Mouse (Mus musculus) hindbrain, embryonic 13.5 days (tissue): ENCODE data around the gene Pck2. TPM values are rescaled to one million over a fixed set of nuclear protein-coding genes. Genes with fewer than 3 reads are reported as not detected.
A peak's percentile ranks its signal among the peaks of the same experiment; 100 is the strongest.

Experiments used
- ATAC-seq: fragments of 200-750 bp; cut with Nextera tagmentation; 2 replicates; pipeline ENCODE4 v1.8.0; 2017; ENCODE audit warnings: moderate TSS enrichment; ENCODE audit not compliant: low FRiP score
- H3K27ac ChIP-seq: fragments of 300-500 bp; sonication (generic); 2 replicates; pipeline ENCODE4 v1.5.1; 2015; ENCODE audit warnings: inconsistent platforms, mild to moderate bottlenecking, moderate library complexity
- H3K27me3 ChIP-seq: fragments of 300-500 bp; sonication (generic); 2 replicates; pipeline ENCODE4 v1.6.1; 2015; ENCODE audit warnings: mild to moderate bottlenecking, inconsistent platforms
- H3K36me3 ChIP-seq: fragments of 300-500 bp; sonication (generic); 2 replicates; pipeline ENCODE4 v1.6.1; 2015; ENCODE audit warnings: mild to moderate bottlenecking, inconsistent platforms
- H3K4me1 ChIP-seq: fragments of 300-500 bp; sonication (generic); replicated peaks from 2 replicates; pipeline ENCODE4 v1.6.1; 2015; ENCODE audit warnings: inconsistent platforms
- H3K4me2 ChIP-seq: fragments of 300-500 bp; sonication (generic); 2 replicates; pipeline ENCODE4 v1.6.1; 2015; ENCODE audit warnings: inconsistent platforms, mild to moderate bottlenecking, moderate library complexity
- H3K4me3 ChIP-seq: fragments of 300-500 bp; sonication (generic); 2 replicates; pipeline ENCODE4 v1.5.1; 2015; ENCODE audit warnings: mild to moderate bottlenecking, inconsistent platforms
- H3K9ac ChIP-seq: fragments of 300-500 bp; sonication (generic); 2 replicates; pipeline ENCODE4 v1.6.1; 2015; ENCODE audit warnings: mild to moderate bottlenecking, inconsistent platforms
- H3K9me3 ChIP-seq: fragments of 300-500 bp; sonication (generic); 2 replicates; pipeline ENCODE4 v1.6.1; 2016; ENCODE audit warnings: inconsistent platforms
- WGBS: fragments of 180-500 bp; shearing (Covaris S2); methylation state at CpG from one replicate; pipeline ENCODE4 v1.1.7; 2015; 5-methylcytosine and 5-hydroxymethylcytosine counted together
- polyA plus RNA-seq: library from polyadenylated mRNA; unstranded; fragments of >200 nt; fragmentation: Nextera tagmentation; extraction: Ambion mirVana; gene quantifications from 2 replicates; pipeline ENCODE4 v1.2.1, GENCODE M21; 2015

Pck2 gene
- polyA plus RNA-seq, 1 experiment from 2014 or later, result 20.7 TPM

- H3K4me3 ChIP-seq, result no peak overlapping the region
- no peak overlapping the region for H3K4me2 ChIP-seq
- 86% methylated on average over 23 of the region's 23 CpGs for WGBS
- H3K9ac ChIP-seq, result no peak overlapping the region
- no peaks in the 10 kb centered on the region for H3K9me3 ChIP-seq
- ATAC-seq, result no peak
- 0 out of 2 replicates have a peak, but pooled peaks cover 3% of the 10 kb centered on the region for H3K27me3 ChIP-seq
- no peak overlapping the region for H3K27ac ChIP-seq
- peaks cover 34% of the 10 kb centered on the region for H3K4me1 ChIP-seq
- peaks cover 23% of the 10 kb centered on the region for H3K36me3 ChIP-seq
These were observed 39.7 kb downstream of the Pck2 start for GRCm38 (mm10) chr14:55579511-55580496.

DNA sequence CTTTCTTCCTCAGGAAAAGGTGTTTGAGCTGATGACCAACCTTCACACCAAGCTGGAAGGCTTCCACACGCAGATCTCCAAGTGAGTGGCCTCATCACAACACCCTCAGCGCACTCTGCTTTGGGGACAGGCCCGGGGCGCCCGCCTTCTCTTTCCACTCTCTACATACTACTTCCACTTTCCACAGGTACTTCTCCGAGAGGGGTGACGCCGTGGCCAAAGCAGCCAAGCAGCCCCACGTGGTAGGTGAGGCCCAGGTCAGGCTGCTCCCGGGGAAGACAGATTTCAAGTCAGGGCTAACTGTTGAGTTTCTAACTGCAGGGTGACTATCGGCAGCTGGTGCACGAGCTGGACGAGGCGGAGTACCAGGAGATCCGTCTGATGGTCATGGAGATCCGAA, 40.7 kb downstream of the Pck2 start:
- H3K27me3 ChIP-seq, result 0 out of 2 replicates have a peak, but pooled peaks cover 6% of the 10 kb centered on the region
- peaks cover 35% of the 10 kb centered on the region for H3K4me1 ChIP-seq
- H3K9me3 ChIP-seq, result no peaks in the 10 kb centered on the region
- no peak overlapping the region for H3K4me2 ChIP-seq
- H3K27ac ChIP-seq, result no peak overlapping the region
- H3K9ac ChIP-seq, result no peak overlapping the region
- H3K4me3 ChIP-seq, result no peak overlapping the region
- 97% methylated on average over 16 of the region's 16 CpGs for WGBS
- peaks cover 23% of the 10 kb centered on the region for H3K36me3 ChIP-seq
- no peak for ATAC-seq

DNA sequence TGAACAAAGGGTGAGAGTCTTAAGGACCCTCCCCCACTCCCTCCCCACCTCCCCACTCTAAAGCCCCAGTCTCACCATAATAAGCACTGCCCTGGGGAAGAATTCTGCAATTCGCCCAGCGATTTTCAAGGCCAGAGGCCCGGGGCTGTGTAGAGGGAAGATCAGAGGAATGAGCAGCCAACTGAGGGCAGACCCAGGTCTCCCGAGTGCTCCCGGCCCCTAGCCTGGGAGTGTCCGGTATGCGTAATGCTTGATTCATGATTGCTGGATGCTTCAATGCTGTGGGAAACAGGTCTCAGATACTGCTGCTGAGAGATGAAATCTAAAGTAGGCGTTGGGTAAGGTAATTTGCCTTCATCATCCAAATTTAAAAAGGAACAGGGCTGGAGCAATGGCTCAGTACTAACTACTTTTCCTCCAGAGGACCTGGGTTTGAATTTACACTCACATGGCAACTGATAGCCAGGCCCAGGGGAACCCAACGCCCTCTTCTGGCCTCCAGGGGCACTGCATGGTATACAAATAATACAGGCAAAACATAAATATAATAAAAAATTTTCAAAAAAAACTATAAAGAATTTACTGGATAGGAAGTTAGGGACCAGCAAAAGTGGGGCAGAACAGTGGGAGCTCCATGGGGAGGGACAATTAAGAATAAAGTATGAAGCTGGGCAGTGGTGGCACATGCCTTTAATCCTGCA, 42.1 kb downstream of the Pck2 start:
- H3K9me3 ChIP-seq, result no peaks in the 10 kb centered on the region
- H3K9ac ChIP-seq, result no peak overlapping the region
- peaks cover 28% of the 10 kb centered on the region for H3K36me3 ChIP-seq
- H3K27ac ChIP-seq, result no peak overlapping the region
- WGBS, result 74% methylated on average over 9 of the region's 9 CpGs
- ATAC-seq, result no peak
- peaks cover 35% of the 10 kb centered on the region for H3K4me1 ChIP-seq
- no peak overlapping the region for H3K4me3 ChIP-seq
- no peak overlapping the region for H3K4me2 ChIP-seq
- H3K27me3 ChIP-seq, result 0 out of 2 replicates have a peak, but pooled peaks cover 8% of the 10 kb centered on the region

DNA sequence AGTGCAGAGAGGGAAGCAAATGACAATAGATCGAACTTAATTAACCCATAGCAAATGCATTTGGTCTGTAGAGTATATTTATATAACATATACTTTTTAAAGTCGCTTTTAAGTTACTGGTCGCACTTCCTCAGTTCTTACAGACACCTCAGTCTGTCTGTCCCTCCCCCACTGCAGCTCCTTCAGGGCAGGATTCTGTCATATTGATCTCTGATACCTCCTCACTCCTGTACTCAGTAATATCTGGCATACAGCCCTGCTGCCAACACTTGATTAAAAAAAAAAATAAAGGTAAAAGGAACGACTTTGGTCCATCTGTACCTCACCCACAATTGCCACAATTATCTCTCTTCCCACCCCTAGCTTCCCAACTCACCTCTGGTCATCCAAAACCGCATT, 44.2 kb downstream of the Pck2 start:
- H3K4me2 ChIP-seq, result peak overlapping the region; percentile 71
- H3K9me3 ChIP-seq, result no peaks in the 10 kb centered on the region
- WGBS, result 39% methylated on average over 5 of the region's 5 CpGs
- no peak overlapping the region for H3K27ac ChIP-seq
- 0 out of 2 replicates have a peak, but pooled peaks cover 8% of the 10 kb centered on the region for H3K27me3 ChIP-seq
- H3K4me3 ChIP-seq, result peak overlapping the region; percentile 47
- no peak for ATAC-seq
- peak overlapping the region; percentile 77 for H3K9ac ChIP-seq
- H3K4me1 ChIP-seq, result peaks cover 21% of the 10 kb centered on the region
- H3K36me3 ChIP-seq, result peaks cover 39% of the 10 kb centered on the region

DNA sequence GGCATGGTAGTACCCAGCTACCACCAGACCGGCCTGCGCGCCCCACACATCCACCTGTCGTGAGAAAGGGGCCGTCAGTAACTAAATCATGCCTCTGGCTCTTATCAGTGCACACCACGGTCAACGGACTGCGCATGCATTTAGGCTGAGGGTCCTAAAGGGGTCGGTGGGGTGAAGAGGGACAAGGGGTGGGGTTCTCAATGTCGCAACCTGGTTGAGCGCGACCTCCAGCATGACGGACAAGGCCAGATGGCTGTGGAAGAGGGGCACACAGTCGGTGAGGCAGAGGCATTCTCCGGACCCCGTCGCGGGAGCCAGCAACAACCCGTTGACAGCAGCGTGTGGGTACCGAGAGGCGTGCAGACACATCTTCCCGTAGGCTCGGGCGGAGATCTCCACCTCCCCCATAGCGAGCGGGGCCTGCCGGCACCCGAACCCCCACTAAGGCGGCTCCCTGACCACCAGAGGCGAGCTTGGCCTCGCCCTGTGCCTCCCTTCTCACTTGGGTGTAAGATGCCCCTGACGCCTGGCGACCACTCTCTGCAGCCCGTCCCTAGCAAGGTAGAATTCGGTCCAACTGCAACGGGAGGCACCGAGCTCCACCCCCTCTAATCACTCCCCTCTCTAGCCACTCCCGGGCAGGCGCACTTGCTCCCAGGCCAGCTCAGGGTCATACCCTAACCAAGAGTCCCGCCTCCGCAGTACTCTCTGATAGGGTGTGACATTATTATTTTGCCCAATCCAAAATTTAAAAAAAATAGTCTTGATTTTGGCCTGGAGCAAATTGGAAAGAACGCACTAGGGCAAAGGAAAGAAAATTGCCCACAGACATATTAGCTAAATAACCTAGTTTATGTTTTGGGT, 44.9 kb downstream of the Pck2 start, which contains the start of gene Emc9:
Gene Emc9, minus strand, starts transcription at position 601 of the 864 bp plus-strand sequence.
- peak; percentile 65 for ATAC-seq
- peaks cover 21% of the 10 kb centered on the region for H3K4me1 ChIP-seq
- 3% methylated on average over 42 of the region's 43 CpGs for WGBS
- peak within 1 kb of the TSS; percentile 44 for H3K27ac ChIP-seq
- peak within 1 kb of the TSS; percentile 71 for H3K4me2 ChIP-seq
- peak within 1 kb of the TSS; percentile 47 for H3K4me3 ChIP-seq
- no peaks in the 10 kb centered on the region for H3K9me3 ChIP-seq
- peak within 1 kb of the TSS; percentile 77 for H3K9ac ChIP-seq
- peaks cover 38% of the 10 kb centered on the region for H3K36me3 ChIP-seq
- 0 out of 2 replicates have a peak, but pooled peaks cover 8% of the 10 kb centered on the region for H3K27me3 ChIP-seq

GRCm38 (mm10) chr14:55585566-55585960, 45.5 kb downstream of the Pck2 start:
- Histone ChIP-seq H3K4me3 (peak overlapping the region; percentile 47; the same call in 1 of the 2 replicates), H3K36me3 (peaks cover 32% of the 10 kb centered on the region), H3K9me3 (no peaks in the 10 kb centered on the region), H3K4me2 (peak overlapping the region; percentile 71; the same call in 1 of the 2 replicates), H3K27ac (no peak overlapping the region), H3K27me3 (0 out of 2 replicates have a peak, but pooled peaks cover 8% of the 10 kb centered on the region), H3K9ac (no peak overlapping the region), H3K4me1 (peaks cover 26% of the 10 kb centered on the region)
- WGBS, result 70% methylated on average over 6 of the region's 6 CpGs
- ATAC-seq, result no peak

DNA sequence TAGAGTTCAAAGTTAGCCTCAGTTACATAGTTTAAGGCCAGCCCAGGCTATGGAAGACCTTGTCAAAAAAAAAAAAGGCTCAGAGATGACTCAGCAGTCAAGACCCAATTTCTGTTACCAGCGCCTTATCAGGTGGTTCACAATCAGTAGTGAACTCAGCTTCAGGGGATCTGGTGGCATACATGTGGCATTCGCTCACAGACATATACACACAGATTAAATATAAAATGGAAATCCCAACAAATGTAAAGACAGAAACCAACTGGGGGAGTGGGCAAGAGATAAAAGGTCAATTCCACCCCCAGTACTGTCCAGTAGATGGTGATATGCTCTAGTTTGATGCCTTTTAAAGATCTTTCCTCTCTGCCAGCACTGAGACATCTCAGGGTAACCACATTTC, 46.1 kb downstream of the Pck2 start:
- Histone ChIP-seq H3K4me1 (peaks cover 26% of the 10 kb centered on the region), H3K9ac (no peak overlapping the region), H3K9me3 (no peaks in the 10 kb centered on the region), H3K27ac (no peak overlapping the region), H3K36me3 (peaks cover 26% of the 10 kb centered on the region), H3K4me3 (no peak overlapping the region), H3K27me3 (0 out of 2 replicates have a peak, but pooled peaks cover 8% of the 10 kb centered on the region), H3K4me2 (no peak overlapping the region)
- ATAC-seq, result no peak
- 95% methylated on average over 2 of the region's 2 CpGs for WGBS

DNA sequence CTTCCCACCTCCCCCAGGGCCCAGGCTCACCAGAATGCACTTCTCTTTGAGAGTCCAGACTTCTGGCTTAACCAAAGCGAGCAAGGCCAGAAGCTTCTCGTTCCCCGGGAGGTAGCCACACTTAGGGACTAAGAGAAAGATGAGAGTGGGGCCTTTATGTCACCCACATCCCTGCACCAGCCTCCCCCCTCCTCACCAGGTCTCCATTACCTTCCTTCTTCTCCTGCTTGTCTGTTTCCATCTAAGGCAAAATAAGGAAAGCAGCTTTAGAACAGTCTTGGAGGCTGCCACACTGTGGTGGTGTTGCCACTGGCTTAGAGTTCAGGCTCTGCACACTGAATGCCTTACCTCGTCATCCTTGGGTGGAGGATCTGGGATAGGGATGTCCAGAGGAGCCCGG, 49.2 kb downstream of the Pck2 start:
- ATAC-seq, result no peak
- H3K27me3 ChIP-seq, result 0 out of 2 replicates have a peak, but pooled peaks cover 6% of the 10 kb centered on the region
- no peak overlapping the region for H3K4me2 ChIP-seq
- no peaks in the 10 kb centered on the region for H3K9me3 ChIP-seq
- peak overlapping the region; percentile 94; the same call in 1 of the 2 replicates for H3K9ac ChIP-seq
- 93% methylated on average over 5 of the region's 5 CpGs for WGBS
- peaks cover 22% of the 10 kb centered on the region for H3K36me3 ChIP-seq
- H3K4me1 ChIP-seq, result peaks cover 47% of the 10 kb centered on the region
- no peak overlapping the region for H3K4me3 ChIP-seq
- no peak overlapping the region for H3K27ac ChIP-seq

- H3K27ac ChIP-seq, result peak overlapping the region; percentile 94; the same call in 1 of the 2 replicates
These were observed 49.8 kb downstream of the Pck2 start for GRCm38 (mm10) chr14:55589771-55590448.

GRCm38 (mm10) chr14:55590748-55591330, 50.8 kb downstream of the Pck2 start, which contains the start of gene Psme2:
TSS of gene Psme2 (minus strand) at chr14:55591113.
- H3K4me1 ChIP-seq, result peaks cover 41% of the 10 kb centered on the region
- H3K27me3 ChIP-seq, result 0 out of 2 replicates have a peak, but pooled peaks cover under 1% of the 10 kb centered on the region
- peak within 1 kb of the TSS; percentile 94 for H3K9ac ChIP-seq
- H3K9me3 ChIP-seq, result no peaks in the 10 kb centered on the region
- 0% methylated on average over 22 of the region's 22 CpGs for WGBS
- peak within 1 kb of the TSS; percentile 94 for H3K27ac ChIP-seq
- H3K36me3 ChIP-seq, result peaks cover 37% of the 10 kb centered on the region
- peak within 1 kb of the TSS; percentile 87 for H3K4me2 ChIP-seq
- peak within 1 kb of the TSS; percentile 96 for H3K4me3 ChIP-seq
- ATAC-seq, result peak; percentile 97

More at GRCm38 (mm10) chr14:55589771-55590448, 49.8 kb downstream of the Pck2 start:
- Histone ChIP-seq H3K4me3 (peak overlapping the region; percentile 96), H3K4me2 (peak overlapping the region; percentile 87), H3K9ac (peak overlapping the region; percentile 94), H3K27me3 (0 out of 2 replicates have a peak, but pooled peaks cover 5% of the 10 kb centered on the region), H3K9me3 (no peaks in the 10 kb centered on the region), H3K4me1 (peaks cover 41% of the 10 kb centered on the region), H3K36me3 (peaks cover 28% of the 10 kb centered on the region)
- ATAC-seq, result no peak
- 89% methylated on average over 11 of the region's 11 CpGs for WGBS
